Mouse (Mus musculus) c-Kit-negative CD71-positive TER-119-positive erythroid progenitor cells, embryonic 14.5 days (primary cell): ENCODE results near the gene Esp4.
"Not testable (repeated sequence)": the region's sequence is repeated elsewhere in the genome, so short reads cannot be mapped to it uniquely, and the experiment has no call there.

Experiments used
- DNase-seq: peaks from one replicate; pipeline ENCODE4 v3.0.0-alpha.2; 2013; ENCODE audit warnings: low read depth, low spot score

The Esp4 gene

DNA sequence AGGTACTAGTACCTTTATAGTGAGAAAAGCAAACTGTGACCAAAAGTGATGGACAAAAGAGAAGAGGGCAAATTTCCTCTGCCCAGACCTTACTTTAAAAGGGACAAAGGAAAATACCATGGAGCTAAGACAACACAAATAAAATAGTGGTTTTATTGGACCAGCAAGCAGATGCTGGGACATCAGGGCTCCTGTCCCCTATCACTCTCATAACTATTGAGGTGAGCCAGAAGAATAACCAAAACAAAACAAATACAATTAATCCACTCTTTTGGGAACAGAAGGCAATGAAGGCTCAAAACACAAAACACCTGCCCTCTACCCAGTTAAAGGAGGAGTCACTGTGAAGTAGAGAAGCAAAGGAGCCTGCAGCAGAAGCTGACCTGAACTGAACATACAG, at the start of gene Esp4:
Gene Esp4, plus strand, starts transcription at position 301 of the 400 bp plus-strand sequence.
- no peak for DNase-seq

DNA sequence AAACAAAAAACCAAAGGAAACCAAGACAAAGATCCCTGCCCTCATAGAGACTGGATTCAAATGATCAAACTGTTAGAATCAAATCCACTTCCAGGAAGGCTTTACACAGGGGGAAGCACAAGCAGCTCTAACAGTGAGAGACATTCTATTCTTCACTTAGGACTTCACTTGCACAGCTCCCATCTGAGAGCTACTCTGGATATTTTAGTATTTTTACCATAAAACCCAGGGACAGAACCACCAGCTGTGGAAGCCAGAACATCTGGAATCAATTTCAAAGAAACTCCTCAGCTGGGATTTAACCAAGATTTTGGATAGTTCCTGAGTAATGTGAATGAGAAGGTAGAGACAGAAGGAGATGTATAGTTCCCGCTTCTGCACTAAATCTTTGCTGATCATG, 44.9 kb upstream of the Esp4 start:
- no peak for DNase-seq

DNA sequence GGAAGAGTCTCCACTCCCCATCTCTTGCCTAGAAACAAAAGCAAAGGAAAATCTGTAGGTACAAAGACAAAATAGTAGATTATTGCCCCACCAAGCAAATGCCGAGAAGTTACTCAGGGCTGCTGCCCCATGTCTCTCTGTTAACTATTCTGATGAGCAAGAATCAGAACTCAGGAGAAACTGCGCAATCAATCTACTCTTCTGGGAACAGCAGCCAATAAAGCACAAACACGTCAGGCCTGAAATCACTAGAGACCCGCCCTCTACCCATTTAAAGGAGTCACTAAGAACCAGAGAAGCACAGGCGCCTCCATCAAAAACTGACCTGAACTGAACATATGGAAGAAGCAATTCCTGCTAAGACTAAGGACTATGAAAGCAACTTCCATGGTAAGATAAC, 37.2 kb upstream of the Esp4 start, which contains the start of gene Esp6:
Gene Esp6, plus strand, starts transcription at position 301 of the 400 bp plus-strand sequence.
- DNase-seq: no peak

DNA sequence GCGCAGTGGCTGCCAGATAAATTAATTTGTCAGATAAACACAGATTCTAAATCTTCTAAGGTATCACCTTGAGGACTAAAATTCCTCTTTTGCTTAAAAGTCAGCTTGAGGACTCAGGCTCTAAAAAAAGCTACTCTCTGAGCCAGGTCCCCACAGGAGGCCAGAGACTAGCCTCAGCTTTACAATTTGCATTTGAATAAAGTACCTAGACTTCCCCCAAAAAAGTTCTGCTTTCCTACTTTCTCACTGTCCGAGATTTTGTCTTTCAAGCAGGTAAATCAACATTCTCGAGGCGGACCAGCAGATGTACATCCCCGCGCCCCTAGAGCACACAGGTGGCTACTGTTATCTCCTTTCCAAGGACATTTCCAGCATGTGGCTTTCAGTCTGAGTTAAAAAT, 14.5 kb upstream of the Esp4 start:
- not testable (repeated sequence) for DNase-seq

DNA sequence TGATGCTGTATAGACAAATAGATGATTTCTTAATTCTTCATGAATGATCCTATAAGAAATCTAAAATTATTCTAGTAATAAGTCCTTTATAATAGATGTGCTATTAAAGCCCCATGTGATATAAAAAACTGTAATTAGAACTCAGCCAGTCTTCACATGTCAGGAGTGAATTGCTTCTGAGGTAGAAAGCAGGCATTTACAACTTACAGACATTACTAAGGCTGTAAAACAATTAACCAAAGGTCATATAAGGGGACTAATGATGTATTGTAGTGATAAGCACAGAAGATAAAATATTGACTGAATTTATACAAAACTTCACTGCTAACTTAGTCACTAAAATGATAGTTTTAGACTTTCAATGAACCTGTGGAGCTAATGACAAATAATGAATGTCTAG, 7.1 kb upstream of the Esp4 start:
- no peak for DNase-seq

DNA sequence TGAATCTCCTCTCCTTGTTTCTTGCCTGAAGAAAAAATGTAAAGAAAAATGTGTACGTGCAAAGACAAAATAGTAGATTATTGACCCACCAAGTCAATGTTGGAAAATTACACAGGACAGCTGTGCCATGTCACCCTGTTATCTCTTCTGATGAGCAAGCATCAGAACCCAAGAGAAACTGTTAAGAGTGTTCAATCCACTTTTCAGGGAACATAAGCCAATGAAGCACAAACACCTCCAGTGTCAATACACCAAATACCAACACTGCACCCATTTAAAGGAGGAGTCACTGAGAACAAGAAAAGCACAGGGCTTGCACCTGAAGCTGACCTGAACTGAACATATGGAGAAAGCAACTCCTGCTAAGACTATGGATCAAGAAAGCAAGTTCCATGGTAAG, 33.4 kb downstream of the Esp4 start, which contains the start of gene Esp3:
Gene Esp3, plus strand, starts transcription at position 301 of the 400 bp plus-strand sequence.
- not testable (repeated sequence) for DNase-seq
